Mouse (Mus musculus) stomach, postnatal 0 days (tissue): ENCODE results near the gene Olfr411.

ENCODE experiments used
- CTCF ChIP-seq: IDR thresholded peaks from 2 replicates; pipeline ENCODE4 v1.5.1; 2016; ENCODE audit warnings: antibody characterized with exemption, low read depth, mild to moderate bottlenecking, moderate library complexity
- EP300 ChIP-seq: optimal IDR thresholded peaks from 2 replicates; pipeline ENCODE3; 2016; ENCODE audit warnings: antibody characterized with exemption

DNA sequence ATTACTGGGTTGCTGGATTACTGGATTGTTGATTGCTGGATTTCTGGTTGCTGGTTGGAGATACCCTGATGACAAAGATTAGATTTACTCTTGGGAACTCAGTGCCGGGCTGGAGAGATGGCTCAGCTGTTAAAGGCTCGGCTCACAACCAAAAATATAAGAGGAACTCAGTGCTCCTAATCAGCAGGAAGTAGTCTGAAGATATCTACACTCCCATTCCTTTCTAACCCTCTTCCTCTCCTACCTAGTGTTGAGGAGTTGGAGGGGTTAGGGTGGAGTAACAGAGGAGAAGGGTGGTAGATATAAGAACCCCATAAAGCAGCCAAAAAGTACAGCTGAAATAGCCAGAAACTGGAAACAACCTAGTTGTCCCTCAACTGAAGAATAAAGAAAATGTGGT is 26.4 kb downstream of the Olfr411 start:
- TF ChIP-seq CTCF (no peak), EP300 (no peak)
